Mouse (Mus musculus): ENCODE results near the gene Nrbp1.

Nrbp1 gene

GRCm38 (mm10) chr5:31240637-31241521 is at the start of gene Nrbp1, which contains the start of gene Gm9970:
Nrbp1 (plus strand) TSS chr5:31240864.
Gm9970 (minus strand) TSS chr5:31241232.
- peak; percentile 97 to 98 for DNase-seq (ENCODE audit: low spot score in 2 of 2)

- no peak for DNase-seq (ENCODE audit: low spot score in 2 of 2)
Measured at GRCm38 (mm10) chr5:31192045-31192938, 48.4 kb upstream of the Nrbp1 start.

- DNase-seq (ENCODE audit: low spot score in 2 of 2): peak; percentile 100
Measured at GRCm38 (mm10) chr5:31192939-31193630, 47.6 kb upstream of the Nrbp1 start, which contains the start of the genes Snx17 and Eif2b4. Snx17 (plus strand) TSS chr5:31193227. Eif2b4 (minus strand) TSS chr5:31193430.

GRCm38 (mm10) chr5:31193631-31194281 is 46.9 kb upstream of the Nrbp1 start:
- DNase-seq (ENCODE audit: low spot score in 2 of 2): no peak

GRCm38 (mm10) chr5:31194486-31195485 is 45.9 kb upstream of the Nrbp1 start:
- DNase-seq (ENCODE audit: low spot score in 2 of 2): peak in 1 of 2 experiments; percentile 29

- DNase-seq (ENCODE audit: low spot score in 2 of 2): peak in 1 of 2 experiments; percentile 41
Measured at GRCm38 (mm10) chr5:31195671-31196070, 45.0 kb upstream of the Nrbp1 start.

GRCm38 (mm10) chr5:31196207-31196606 is 44.5 kb upstream of the Nrbp1 start:
- DNase-seq (ENCODE audit: low spot score in 2 of 2): peak in 1 of 2 experiments; percentile 27

GRCm38 (mm10) chr5:31197072-31197471 is 43.6 kb upstream of the Nrbp1 start:
- peak in 1 of 2 experiments; percentile 29 for DNase-seq (ENCODE audit: low spot score in 2 of 2)

- DNase-seq (ENCODE audit: low spot score in 2 of 2): peak in 1 of 2 experiments; percentile 43
Measured at GRCm38 (mm10) chr5:31198170-31198569, 42.5 kb upstream of the Nrbp1 start.

- DNase-seq (ENCODE audit: low spot score in 2 of 2): peak in 1 of 2 experiments; percentile 36
Measured at GRCm38 (mm10) chr5:31198616-31199320, 41.9 kb upstream of the Nrbp1 start.

GRCm38 (mm10) chr5:31199321-31199892 is 41.3 kb upstream of the Nrbp1 start:
- peak in 1 of 2 experiments; percentile 55 for DNase-seq (ENCODE audit: low spot score in 2 of 2)

- DNase-seq (ENCODE audit: low spot score in 2 of 2): peak; percentile 55 to 62
Measured at GRCm38 (mm10) chr5:31199893-31200292, 40.8 kb upstream of the Nrbp1 start.

GRCm38 (mm10) chr5:31200327-31200768 is 40.3 kb upstream of the Nrbp1 start:
- peak in 1 of 2 experiments; percentile 53 for DNase-seq (ENCODE audit: low spot score in 2 of 2)

- peak in 1 of 2 experiments; percentile 43 for DNase-seq (ENCODE audit: low spot score in 2 of 2)
Measured at GRCm38 (mm10) chr5:31201042-31201741, 39.5 kb upstream of the Nrbp1 start.

- peak; percentile 99 to 100 for DNase-seq (ENCODE audit: low spot score in 2 of 2)
Measured at GRCm38 (mm10) chr5:31201742-31202590, 38.7 kb upstream of the Nrbp1 start, which contains the start of gene Zfp513. Zfp513 (minus strand) TSS chr5:31202303.

- DNase-seq (ENCODE audit: low spot score in 2 of 2): peak in 1 of 2 experiments; percentile 45
Measured at GRCm38 (mm10) chr5:31202933-31203332, 37.7 kb upstream of the Nrbp1 start.

GRCm38 (mm10) chr5:31203866-31204265 is 36.8 kb upstream of the Nrbp1 start:
- no peak for DNase-seq (ENCODE audit: low spot score in 2 of 2)
